Mouse (Mus musculus) activated CD4-positive, CD25-positive, alpha-beta regulatory T cell (primary cell): ENCODE data around the gene Samd8. TPM values are rescaled to one million over a fixed set of nuclear protein-coding genes. Genes with fewer than 3 reads are reported as not detected.

Experiments used
- polyA plus RNA-seq, 2 experiments: library from polyadenylated mRNA; unstranded; fragments of 100-300 nt; shearing (Covaris generic); gene quantifications; one replicate each; pipeline ENCODE4 v1.2.1; 2017

Samd8 gene
- polyA plus RNA-seq: 1 to 10 TPM; 7.5 to 8.8 TPM

GRCm38 (mm10) chr14:21750008-21750880 is at the start of gene Samd8:
Gene Samd8, plus strand, starts transcription at chr14:21750531.

GRCm38 (mm10) chr14:21714486-21714885 is 35.8 kb upstream of the Samd8 start, which contains the start of gene Dupd1:
Gene Dupd1, minus strand, starts transcription at chr14:21714576.

GRCm38 (mm10) chr14:21750881-21751542 is 681 bp downstream of the Samd8 start, which contains the start of gene Dusp13:
Gene Dusp13, minus strand, starts transcription at chr14:21751181.

GRCm38 (mm10) chr14:21824938-21825337 is 74.6 kb downstream of the Samd8 start, which contains the start of gene Vdac2:
Gene Vdac2, plus strand, starts transcription at chr14:21825238.

Other genes starting within 250 kb of the Samd8 start
- not detected for gene Dupd1, start 36.0 kb upstream of the Samd8 start, polyA plus RNA-seq
- under 1 TPM in 1 of 2 experiments, not detected in 1; 0.16 TPM for gene Dusp13, start 650 bp downstream of the Samd8 start, polyA plus RNA-seq
- gene Vdac2, start 74.7 kb downstream of the Samd8 start, polyA plus RNA-seq: 100 to 1,000 TPM; 183 to 223 TPM
- 10 to 100 TPM; 24.7 to 36.6 TPM for gene Comtd1, start 98.4 kb downstream of the Samd8 start, polyA plus RNA-seq
- under 1 TPM in 1 of 2 experiments, not detected in 1; 0.04 TPM for gene Zfp503, start 239.1 kb downstream of the Samd8 start, polyA plus RNA-seq